Mouse (Mus musculus) urinary bladder, adult 2 months (tissue): Measurements from ENCODE around the gene C1qtnf7. TPM values are rescaled to one million over a fixed set of nuclear protein-coding genes. Genes with fewer than 3 reads are reported as not detected.

ENCODE experiments used
- DNase-seq: peaks from one replicate; pipeline ENCODE4 v3.0.0; 2022; ENCODE audit warnings: low spot score
- polyA plus RNA-seq: library from polyadenylated mRNA; depleted of rRNA; stranded (reverse); fragments of >200 nt; gene quantifications from 2 replicates; pipeline ENCODE4 v1.2.3, GENCODE M21; 2012

The C1qtnf7 gene
- polyA plus RNA-seq, 1 experiment: 31.2 TPM

GRCm38 (mm10) chr5:43539871-43540270 is 24.5 kb downstream of the C1qtnf7 start:
- no peak for DNase-seq

GRCm38 (mm10) chr5:43541492-43541891 is 26.2 kb downstream of the C1qtnf7 start:
- no peak for DNase-seq

GRCm38 (mm10) chr5:43542246-43542845 is 27.0 kb downstream of the C1qtnf7 start:
- no peak for DNase-seq

GRCm38 (mm10) chr5:43549951-43550350 is 34.6 kb downstream of the C1qtnf7 start:
- DNase-seq: no peak

GRCm38 (mm10) chr5:43550444-43550843 is 35.1 kb downstream of the C1qtnf7 start:
- DNase-seq: no peak

GRCm38 (mm10) chr5:43554871-43555270 is 39.5 kb downstream of the C1qtnf7 start:
- DNase-seq: no peak

GRCm38 (mm10) chr5:43555406-43555805 is 40.1 kb downstream of the C1qtnf7 start:
- no peak for DNase-seq

- DNase-seq: no peak
These were observed 42.1 kb downstream of the C1qtnf7 start for GRCm38 (mm10) chr5:43557436-43557835.

- no peak for DNase-seq
These were observed 46.4 kb downstream of the C1qtnf7 start for GRCm38 (mm10) chr5:43561639-43562252.

- DNase-seq: no peak
These were observed 54.5 kb downstream of the C1qtnf7 start for GRCm38 (mm10) chr5:43569720-43570359.

GRCm38 (mm10) chr5:43582876-43583275 is 67.5 kb downstream of the C1qtnf7 start:
- DNase-seq: no peak

GRCm38 (mm10) chr5:43583326-43584120 is 68.2 kb downstream of the C1qtnf7 start:
- no peak for DNase-seq

- DNase-seq: no peak
These were observed 69.1 kb downstream of the C1qtnf7 start for GRCm38 (mm10) chr5:43584464-43584863.

- DNase-seq: no peak
These were observed 70.3 kb downstream of the C1qtnf7 start for GRCm38 (mm10) chr5:43585406-43586245.

GRCm38 (mm10) chr5:43588791-43589439 is 73.6 kb downstream of the C1qtnf7 start:
- DNase-seq: no peak

GRCm38 (mm10) chr5:43589440-43589830 is 74.1 kb downstream of the C1qtnf7 start:
- no peak for DNase-seq

GRCm38 (mm10) chr5:43590311-43590731 is 75.0 kb downstream of the C1qtnf7 start:
- DNase-seq: no peak

- DNase-seq: no peak
These were observed 86.3 kb downstream of the C1qtnf7 start for GRCm38 (mm10) chr5:43601601-43602000.

GRCm38 (mm10) chr5:43602518-43602917 is 87.2 kb downstream of the C1qtnf7 start:
- no peak for DNase-seq

GRCm38 (mm10) chr5:43603559-43603958 is 88.2 kb downstream of the C1qtnf7 start:
- DNase-seq: no peak

- DNase-seq: no peak
These were observed 92.7 kb downstream of the C1qtnf7 start for GRCm38 (mm10) chr5:43608073-43608472.
